Mouse (Mus musculus) adrenal gland (tissue): ENCODE measurements at regions not wholly inside any gene's neighbourhood (a gene's known extent, or its start where the extent isn't known, plus 50 kb on each side); places are given as distances from the start of the nearest gene placed in this dataset.

Experiments used
- intact Hi-C: fragments of 180-260 bp; cut with DNase I; formaldehyde crosslinking; loops from one replicate; pipeline ENCODE4 v1.15.1; 2025

- intact Hi-C loops, result loop anchor here (10.0 kb wide), 1 partner anchor 128 kb away; no protein-coding TSS in a partner anchor
These were observed 190.5 kb downstream of the Pdgfra start for GRCm38 (mm10) chr5:75342599-75342998.

GRCm38 (mm10) chr5:75346836-75347773 lies 195.0 kb downstream of the Pdgfra start:
- intact Hi-C loops, result loop anchor here (10.0 kb wide), 1 partner anchor 132 kb away; no protein-coding TSS in a partner anchor

GRCm38 (mm10) chr5:75347774-75348116 lies 195.7 kb downstream of the Pdgfra start:
- intact Hi-C loops, result loop anchor here (10.0 kb wide), 1 partner anchor 133 kb away; no protein-coding TSS in a partner anchor

GRCm38 (mm10) chr5:75355266-75355665 lies 203.2 kb downstream of the Pdgfra start:
- intact Hi-C loops, result no loop called here

- intact Hi-C loops, result no loop called here
These were observed 206.8 kb downstream of the Pdgfra start for GRCm38 (mm10) chr5:75358869-75359268.

GRCm38 (mm10) chr5:75363832-75364231 lies 210.9 kb upstream of the Kit start:
- intact Hi-C loops, result no loop called here

- intact Hi-C loops, result no loop called here
These were observed 207.4 kb upstream of the Kit start for GRCm38 (mm10) chr5:75367282-75367681.

- intact Hi-C loops, result no loop called here
These were observed 206.0 kb upstream of the Kit start for GRCm38 (mm10) chr5:75368691-75369090.

GRCm38 (mm10) chr5:75372849-75373248 lies 201.9 kb upstream of the Kit start:
- intact Hi-C loops, result loop anchor here (5.0 kb wide), 1 partner anchor 161 kb away; no protein-coding TSS in a partner anchor

- intact Hi-C loops, result loop anchor here (5.0 kb wide), 1 partner anchor 475 kb away; no protein-coding TSS in a partner anchor
These were observed 197.1 kb upstream of the Kit start for GRCm38 (mm10) chr5:75377311-75378300.

GRCm38 (mm10) chr5:75378655-75379054 lies 196.1 kb upstream of the Kit start:
- intact Hi-C loops, result loop anchor here (5.0 kb wide), 1 partner anchor 474 kb away; no protein-coding TSS in a partner anchor

- intact Hi-C loops, result no loop called here
These were observed 194.4 kb upstream of the Kit start for GRCm38 (mm10) chr5:75380340-75380739.

- intact Hi-C loops, result no loop called here
These were observed 192.6 kb upstream of the Kit start for GRCm38 (mm10) chr5:75382138-75382537.

GRCm38 (mm10) chr5:75387886-75388454 lies 186.7 kb upstream of the Kit start:
- intact Hi-C loops, result no loop called here

GRCm38 (mm10) chr5:75388699-75389260 lies 185.9 kb upstream of the Kit start:
- intact Hi-C loops, result no loop called here

- intact Hi-C loops, result no loop called here
These were observed 185.2 kb upstream of the Kit start for GRCm38 (mm10) chr5:75389433-75389971.

GRCm38 (mm10) chr5:75398820-75399219 lies 175.9 kb upstream of the Kit start:
- intact Hi-C loops, result no loop called here

GRCm38 (mm10) chr5:75401734-75402133 lies 173.0 kb upstream of the Kit start:
- intact Hi-C loops, result no loop called here

- intact Hi-C loops, result no loop called here
These were observed 172.1 kb upstream of the Kit start for GRCm38 (mm10) chr5:75402631-75403030.

GRCm38 (mm10) chr5:75403531-75403930 lies 171.2 kb upstream of the Kit start:
- intact Hi-C loops, result no loop called here
